Mouse (Mus musculus) common myeloid progenitor, adult 5-6 weeks (primary cell): ENCODE data around the gene Nckap5. TPM values are rescaled to one million over a fixed set of nuclear protein-coding genes. Genes with fewer than 3 reads are reported as not detected.
"Not testable (repeated sequence)": the region's sequence is repeated elsewhere in the genome, so short reads cannot be mapped to it uniquely, and the experiment has no call there.

Source experiments
- ATAC-seq: replicated peaks from 2 replicates; pipeline ENCODE4 v1.8.0; 2016; ENCODE audit warnings: low read depth, mild to moderate bottlenecking, moderate TSS enrichment, inconsistent platforms; ENCODE audit not compliant: poor library complexity, severe bottlenecking
- total RNA-seq: library from RNA; stranded (forward); fragments of 200-1000, 187-1606 nt; gene quantifications from 2 replicates; pipeline ENCODE4 v1.2.3, GENCODE M21; 2017

Gene Nckap5
- total RNA-seq, 1 experiment from 2014 or later: not detected

DNA sequence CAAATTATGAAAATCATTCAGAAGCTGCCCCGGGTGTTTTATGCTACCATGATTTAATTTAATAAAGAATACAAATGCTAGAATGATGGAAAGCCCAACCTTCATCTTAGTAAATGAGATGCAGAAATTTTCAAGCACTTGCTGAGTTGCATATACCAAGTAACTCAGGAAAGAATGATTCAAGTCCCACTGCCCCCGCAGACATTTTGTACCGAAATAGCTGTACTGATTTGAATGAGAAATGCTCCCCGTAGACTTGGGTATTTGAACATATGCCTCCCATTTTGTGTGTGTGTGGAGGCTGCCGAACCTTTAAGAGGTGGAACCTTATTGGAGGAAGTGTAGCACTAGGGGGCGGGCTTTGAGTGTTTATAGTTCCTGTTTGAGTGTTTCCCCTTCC lies 56.7 kb downstream of the Nckap5 start:
- ATAC-seq: not testable (repeated sequence)

DNA sequence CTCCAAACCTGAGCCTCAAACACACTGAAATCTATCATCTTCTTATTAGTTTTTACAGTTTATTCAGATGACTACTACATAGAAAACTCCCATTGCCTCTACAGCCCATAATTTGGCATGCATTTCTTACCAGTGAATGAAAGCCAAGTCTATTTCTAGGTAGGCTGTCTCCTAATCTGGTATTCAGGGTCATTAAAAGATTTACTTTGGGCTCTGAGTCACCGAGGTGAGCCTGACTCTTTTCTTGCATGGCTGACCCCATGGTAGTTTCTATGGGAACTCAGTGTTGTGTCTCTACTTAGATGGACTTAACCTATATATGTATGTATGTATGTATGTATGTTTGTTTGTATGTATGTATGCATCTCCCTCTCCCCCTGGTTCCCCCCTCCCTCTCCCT lies 63.6 kb downstream of the Nckap5 start:
- no peak for ATAC-seq

DNA sequence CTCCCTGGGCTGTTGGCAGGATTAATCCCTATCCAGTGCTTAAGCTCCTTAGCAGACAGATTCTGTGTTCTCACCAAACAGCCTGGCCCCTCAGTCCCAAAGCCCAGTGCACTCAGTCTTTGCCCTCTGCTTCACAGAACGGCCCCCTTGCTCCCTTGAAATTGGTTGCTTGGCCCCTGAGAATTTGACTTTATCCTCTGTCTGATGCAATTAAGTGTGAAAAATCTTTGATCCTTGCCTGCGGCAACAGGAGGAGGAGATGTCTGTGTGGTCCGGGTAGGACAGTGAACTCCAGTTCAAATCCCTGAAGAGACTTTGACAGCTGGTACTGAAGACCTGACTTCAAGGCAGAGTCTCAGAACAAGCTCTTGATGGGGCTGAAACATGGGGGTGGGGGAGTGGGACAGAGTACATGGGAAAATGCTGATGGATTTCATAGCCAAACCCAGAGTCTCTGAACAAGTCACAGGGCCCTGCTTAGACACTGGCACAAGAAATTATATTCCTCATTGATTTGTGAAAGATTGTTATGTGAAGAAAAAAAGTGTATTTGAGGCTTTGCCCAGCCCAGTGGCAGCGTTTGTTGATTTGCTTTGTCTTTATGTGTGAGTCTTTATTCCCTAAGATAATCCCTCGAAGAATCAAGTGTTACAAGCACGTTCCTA lies 65.0 kb downstream of the Nckap5 start:
- no peak for ATAC-seq

DNA sequence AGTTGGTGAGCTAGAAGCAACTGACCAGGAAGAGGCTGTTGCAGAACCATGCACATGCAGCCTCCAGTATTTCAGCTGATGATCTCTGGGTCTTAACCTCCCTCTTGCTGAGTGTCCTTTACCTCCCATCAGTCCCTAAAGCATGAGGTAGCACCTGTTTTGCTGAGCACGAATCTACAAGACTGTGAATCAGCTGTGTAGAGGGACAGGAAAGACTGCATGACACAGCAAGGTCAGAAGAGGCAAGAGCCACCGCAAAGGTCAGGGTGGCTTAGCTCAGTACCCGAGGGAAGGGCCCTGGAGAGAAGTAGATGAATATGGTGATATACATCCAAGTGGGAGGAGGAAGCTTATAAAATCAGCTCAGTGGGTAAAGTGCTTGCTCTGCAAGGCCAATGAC lies 66.4 kb downstream of the Nckap5 start:
- no peak for ATAC-seq

DNA sequence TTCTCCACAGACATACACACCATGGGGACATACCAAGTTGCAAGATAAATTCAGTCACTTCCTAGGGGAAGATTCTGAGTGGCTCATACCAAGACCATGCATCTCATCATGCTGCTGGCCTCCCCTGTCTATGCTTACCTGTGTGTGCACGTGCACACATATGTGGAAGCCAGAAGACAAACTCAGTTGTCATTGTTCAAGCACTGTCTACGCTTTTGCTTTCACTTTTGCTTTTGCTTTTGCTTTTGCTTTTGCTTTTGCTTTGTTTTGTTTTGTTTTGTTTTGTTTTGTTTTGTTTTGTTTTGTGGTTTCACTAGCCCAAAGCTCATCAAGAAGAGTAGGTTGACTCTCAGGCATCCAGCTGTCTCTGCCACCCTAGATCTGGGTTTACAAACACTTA lies 67.4 kb downstream of the Nckap5 start:
- no peak for ATAC-seq

DNA sequence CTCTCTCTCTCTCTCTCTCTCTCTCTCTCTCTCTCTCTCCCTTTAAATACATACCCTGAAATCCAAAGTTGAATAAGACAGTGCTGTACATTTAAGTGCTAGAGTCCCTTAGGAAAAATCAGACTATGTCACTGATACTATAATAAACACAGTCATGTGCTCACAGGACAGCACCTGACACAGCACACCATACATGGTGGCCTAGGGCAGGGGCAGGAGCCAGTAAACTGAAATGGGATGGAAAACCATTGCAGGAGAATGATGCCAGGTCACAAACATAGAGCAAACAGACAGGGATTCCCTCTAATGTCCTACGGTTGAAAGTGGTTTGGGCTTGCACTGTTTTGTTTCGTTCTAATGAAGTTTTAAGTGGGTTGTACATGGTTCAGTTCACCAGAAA lies 70.2 kb downstream of the Nckap5 start:
- ATAC-seq: no peak

DNA sequence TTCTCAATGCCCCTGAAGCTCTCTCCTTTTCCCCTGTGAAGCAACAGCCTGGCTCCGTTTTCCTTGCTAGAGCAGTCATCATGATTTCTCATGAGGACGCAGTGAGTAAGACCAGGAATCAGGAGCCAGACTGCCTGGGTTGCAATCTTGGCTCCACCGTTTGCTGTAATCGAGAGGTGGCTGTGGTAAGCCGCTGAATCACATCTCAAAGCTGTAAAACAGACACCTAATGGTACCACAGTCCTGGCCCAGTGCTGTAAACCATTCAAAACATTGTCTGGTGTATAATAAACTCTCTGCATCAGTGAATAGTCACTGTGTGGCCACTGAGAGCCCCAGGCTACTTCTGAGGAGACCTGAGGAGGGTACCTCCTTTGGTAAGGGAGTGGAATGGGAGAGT lies 74.9 kb downstream of the Nckap5 start:
- ATAC-seq: no peak

DNA sequence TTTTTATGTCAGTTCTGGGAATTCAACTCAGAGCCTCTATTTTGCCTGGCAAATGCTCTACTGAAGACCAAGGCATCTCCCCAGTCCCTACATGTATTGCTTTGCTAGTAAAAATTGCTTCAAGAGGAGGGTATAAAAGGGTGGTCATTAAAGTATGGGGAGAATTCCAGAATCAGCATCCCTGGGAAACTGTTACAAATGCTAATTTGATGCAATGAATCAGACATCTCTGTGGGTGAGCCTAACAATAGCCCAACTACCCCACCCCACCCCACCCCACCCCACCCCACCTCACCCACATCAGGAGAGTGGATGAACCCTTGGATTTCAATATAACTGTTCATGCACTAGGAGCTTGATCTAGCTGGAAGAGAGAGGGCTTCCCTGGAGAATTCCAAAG lies 77.0 kb downstream of the Nckap5 start:
- ATAC-seq: no peak

DNA sequence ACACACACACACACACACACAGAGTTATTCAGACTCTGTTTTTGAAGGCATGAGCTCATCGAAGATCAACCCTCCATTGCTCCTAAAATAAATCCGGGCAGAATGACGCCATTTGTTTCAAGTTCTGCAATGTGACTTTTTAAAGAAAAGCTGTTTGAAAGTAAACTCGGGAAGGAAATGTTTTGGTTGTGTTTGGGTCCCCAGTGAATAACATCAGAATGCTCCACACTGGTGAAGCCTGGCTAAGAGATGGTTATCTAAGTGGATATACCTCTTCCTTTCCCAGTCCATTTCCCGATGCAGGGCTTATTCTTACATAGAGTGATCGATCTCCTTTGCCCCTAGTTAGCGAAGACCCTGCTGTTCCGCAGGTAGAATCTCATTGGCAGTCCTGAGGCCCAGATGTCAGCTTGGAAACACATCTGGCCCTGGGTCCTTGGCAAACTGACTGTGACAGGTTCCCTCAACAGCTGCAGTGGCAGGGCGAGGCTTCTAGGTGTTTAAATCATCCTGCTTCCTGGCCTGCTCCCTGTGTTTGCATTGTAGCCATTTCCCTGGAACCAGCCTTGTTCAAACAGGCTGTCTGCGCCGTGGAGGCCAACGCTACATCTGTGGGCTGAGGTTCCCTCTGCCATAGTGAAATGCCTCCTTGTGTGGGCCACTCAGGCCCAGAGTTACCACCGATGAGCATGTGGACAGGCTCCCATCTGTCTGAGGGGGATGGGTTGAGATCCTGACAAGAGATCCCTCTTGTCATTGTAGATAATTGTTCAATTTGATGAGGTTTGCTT lies 78.2 kb downstream of the Nckap5 start:
- no peak for ATAC-seq

DNA sequence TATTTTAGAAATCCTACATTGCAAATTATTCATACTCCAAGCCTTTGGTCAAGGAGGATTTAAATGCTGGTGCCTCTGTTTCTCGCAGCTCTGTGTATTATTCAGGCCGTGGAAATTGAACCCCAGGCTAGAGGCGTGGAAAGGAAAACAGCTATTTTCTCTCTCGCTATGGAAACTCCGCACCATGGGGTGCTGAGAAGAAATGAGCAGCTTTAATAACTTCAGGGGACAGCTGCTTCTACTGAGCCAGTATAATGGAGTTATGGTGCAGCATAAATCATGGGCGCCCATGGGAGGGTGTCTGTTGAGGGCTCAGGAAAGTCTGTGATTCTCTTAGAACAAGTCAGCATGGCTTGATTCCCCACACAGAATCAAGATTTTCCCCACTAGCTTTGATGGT lies 79.5 kb downstream of the Nckap5 start:
- ATAC-seq: no peak

DNA sequence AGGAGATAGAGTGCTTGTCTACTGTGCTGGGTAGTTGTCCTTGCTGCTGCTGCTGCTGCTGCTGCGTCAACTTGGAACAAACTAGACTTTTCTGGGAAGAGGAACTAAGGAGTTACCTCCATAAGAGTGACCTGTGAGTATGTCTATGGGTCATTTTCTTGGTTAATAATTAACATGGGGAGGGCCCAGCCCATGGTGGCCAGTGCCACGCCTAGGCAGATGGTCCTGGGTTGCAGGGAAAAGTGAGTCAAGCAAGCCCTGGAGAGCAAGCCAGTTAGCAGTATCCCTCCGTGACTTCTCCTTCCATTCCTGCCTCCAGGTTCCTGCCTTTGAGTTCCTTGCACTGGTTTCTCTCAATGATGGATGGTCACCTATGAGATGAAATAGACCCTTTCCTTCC lies 80.4 kb downstream of the Nckap5 start:
- ATAC-seq: no peak

DNA sequence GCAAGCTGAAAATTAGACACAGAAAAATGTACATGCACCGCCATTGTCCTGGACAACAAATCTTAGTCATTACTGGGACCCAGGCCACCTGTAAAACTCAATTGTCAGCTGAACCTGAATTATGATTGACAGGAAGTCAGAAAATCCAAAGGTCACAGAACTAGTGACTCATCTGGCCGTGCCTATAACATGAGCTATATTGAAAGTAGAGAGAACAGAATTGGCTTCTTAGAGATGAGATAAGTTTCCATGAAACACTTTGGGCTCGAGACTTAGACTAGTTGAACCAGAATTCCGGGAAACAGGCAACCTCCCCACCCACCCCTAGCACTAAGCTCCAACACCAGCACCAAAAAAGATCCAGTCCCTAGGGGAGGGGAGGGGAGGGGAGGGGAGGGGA lies 82.7 kb downstream of the Nckap5 start:
- no peak for ATAC-seq

DNA sequence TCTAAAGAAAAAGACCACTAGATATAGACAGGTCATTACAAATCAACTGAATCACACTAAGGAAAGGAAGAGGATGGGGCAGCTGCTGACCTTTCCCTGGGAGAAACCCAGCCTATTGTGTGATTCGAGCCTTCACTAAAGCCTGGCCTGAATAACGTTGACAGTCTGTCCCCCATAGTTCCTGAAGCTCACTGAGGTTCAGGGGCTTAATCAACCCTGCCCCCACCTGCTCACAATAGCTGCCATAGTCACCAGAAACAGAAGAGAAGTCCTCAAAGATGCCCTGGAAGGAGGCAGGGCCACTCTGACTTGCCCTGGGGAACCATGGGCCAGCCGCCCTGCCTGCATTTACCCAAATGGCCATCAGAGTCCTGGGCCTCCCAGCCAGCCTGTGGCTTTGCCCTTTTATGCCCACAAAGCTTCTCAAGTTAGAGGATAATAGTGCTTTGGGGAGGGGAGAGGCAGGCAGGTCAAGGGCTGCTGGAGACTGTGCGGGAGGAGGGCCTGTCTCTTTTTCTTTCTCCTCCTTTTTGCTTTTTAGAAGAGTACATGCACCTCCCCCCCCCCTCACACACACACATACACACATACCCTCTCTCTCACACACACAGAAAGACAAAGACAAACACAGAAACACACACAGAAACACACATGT lies 85.0 kb downstream of the Nckap5 start:
- no peak for ATAC-seq

DNA sequence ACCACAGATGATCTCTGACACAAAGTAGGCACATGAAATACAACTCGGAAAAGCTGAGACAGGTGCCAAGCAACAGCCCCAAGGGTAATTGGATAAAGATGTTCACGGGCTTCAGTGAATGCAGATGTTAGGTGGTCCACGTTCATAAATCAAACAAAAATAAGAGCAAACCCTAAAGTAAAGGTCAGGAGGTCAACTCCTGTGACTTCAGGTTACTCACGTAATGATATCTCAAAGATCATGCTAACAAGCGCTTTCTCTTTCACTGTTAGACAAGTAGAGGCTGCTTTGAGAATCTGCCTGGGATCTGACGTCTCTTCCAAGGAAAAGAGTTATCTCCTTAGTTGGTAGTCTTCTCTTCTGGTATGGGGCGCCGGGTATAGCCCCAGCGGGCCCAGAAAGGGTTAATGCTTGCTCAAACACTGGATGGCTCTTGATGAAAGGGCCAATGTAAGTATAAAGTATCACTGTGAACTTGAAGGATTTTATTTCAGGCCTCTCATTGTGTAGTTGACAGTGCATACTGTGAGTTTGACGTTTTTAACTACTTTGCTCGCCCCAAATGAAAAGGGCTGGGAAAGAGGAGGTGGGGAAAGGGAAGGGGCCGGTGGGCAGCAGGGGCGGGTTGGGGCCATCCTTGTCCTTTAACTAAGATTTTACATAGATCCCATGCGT lies 85.8 kb downstream of the Nckap5 start:
- ATAC-seq: no peak

DNA sequence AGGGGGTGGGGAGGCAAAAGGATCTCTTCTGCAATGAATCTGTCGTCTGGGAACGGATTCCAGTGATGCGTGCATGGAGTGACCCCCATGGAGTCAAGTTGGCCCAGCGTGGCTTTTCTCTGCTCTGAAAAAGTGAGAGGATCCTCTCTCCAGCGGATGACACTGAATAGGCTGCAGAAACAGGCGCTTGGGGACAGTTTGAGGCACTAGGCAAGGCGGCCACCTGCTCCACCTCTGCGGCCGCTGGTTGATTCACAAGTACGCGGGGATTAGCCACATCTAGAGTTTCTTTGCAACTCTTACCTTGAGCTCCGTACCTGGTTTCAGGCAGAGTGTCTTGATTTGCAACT lies 92.3 kb downstream of the Nckap5 start:
- no peak; the same call in 1 of the 2 replicates for ATAC-seq

DNA sequence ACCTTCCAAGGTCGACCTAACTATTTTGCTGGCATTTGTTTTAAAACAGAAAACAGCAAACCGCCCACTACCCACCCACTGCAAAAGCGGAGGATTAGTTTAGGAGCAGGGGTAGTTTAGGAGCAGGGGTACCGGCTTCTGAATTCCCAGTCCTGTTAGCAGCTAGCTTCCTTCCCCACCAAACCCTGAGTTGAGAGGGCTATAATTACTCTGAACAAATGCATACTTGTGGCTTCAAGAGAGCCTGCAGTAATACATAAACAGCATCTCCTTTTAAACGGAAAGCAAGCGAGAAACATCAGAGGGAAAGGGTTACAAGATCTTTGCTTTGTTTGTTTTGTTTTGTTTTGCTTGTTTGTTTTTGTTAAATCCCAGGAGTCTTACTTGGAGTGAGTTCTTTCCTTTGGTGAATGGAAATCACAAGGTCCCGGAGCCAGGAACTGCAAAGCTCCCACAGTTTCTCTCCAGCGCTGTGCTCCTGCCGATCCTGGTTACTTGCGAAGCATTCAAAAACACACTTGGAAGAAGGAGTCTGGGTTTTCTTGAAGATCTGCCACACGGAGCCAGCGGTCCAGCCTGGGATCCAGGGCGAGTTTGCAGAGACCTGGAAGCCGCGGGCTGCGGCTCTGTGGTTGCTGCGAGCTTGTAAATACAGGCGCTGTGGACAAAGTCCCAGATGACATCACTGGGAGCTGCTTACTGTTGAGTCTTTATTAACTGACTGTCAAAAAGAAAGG lies 92.9 kb downstream of the Nckap5 start:
- ATAC-seq: peak; percentile 67

DNA sequence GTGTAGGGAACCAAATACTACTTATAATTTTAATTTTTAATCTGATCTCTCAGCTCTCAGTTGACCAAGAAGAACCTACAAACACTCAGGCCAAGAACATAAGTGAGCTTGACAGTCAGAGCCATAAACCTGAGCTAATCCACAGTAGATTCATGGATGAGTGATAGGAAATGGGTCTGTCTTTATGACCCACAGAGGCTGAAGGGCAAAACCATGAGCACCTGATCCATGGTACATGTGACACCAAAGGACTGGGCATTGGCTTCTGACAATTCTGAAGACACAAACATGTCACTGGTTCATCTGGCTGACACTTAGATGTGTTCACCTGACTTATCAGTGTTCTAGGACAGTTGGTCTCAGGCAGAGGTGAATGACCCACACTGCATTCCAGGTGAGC lies 98.9 kb downstream of the Nckap5 start:
- no peak for ATAC-seq

DNA sequence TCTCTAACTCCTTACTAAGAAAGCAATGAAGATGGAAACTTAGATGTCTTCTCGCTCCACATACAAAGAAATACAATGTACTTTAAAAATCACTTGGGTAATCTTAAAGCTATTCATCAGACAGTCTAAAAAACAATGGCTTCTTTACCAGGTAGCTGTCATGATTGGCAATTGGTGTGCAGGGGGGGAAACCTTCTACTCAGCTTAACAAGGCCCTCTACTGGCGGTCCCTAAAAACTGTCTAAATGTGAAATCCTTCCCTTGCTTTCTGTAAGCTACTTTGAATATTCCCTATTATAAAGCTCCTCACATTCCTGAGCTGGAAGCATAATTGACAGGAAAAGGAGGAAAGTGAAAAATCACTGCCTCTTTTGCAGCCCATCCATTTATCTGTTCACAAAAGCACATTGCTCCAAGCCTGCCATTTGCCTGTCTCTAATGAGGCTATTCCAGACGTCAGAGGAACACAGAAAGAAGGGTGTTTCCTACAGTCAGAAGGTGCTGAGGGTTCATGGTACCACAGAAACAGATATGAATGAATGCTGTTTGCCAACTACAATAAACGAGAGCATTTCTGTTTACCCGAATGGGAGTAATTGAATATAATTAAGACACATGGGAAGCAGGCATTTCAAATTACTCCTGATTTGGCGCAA lies 104.1 kb downstream of the Nckap5 start:
- no peak for ATAC-seq

DNA sequence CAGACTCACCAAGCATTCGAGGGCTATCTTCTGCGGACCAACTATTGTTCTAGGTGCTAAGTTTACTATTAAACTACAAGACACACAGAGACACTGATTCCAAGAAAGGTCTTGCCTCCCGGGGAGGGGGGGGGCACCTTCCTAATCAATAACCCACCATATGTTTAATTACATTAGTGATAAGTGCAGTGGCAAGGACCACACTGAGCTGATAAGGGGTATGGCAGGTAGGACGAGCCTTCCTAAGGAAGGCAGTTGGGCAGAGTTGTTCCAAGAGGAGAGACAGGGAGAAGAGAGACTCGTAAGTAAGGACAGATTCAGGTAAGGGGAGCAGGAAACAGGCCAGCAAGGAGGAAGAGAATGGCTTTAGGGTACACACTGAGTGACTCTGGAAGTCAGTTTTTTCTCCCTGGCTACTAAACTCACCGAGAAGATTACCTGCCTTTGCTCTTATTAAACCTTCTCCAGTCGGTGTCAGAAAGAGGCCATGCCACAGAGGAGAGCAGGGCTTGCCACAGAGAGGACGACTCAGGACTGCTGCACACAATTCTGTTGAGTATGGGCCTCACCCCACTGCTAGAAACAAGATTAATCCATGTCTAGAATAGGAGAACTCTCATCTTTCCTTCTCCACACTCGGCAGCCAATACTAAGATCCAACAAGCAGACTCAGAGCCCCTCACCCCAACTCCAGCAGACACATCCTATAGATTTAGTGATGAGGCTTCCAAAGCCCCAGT lies 104.8 kb downstream of the Nckap5 start:
- no peak for ATAC-seq
